Mouse (Mus musculus): ENCODE measurements around the gene Nhs. TPM values are rescaled to one million over a fixed set of nuclear protein-coding genes. Genes with fewer than 3 reads are reported as not detected.
A peak's percentile ranks its signal among the peaks of the same experiment; 100 is the strongest.

Nhs gene
- total RNA-seq, 2 experiments from 2014 or later = 3.6 TPM

DNA sequence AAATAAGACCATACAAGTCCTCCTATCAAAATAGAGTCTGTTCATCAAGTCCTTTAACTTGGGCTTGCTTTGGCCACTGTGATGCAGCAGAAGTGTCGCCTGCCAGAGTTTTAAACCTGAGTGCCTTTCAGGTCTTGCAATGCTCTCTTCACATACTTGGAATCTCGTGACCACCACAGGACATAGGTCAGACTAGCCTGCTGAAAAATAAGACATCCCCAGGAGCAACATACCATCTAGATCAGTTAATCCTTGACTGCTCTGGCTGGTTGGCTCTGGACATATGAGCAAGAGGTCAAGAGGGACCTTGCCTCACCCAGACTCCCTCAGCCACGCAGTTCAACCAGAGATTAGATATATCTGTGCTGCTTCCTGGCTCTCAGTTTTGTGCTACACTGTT lies 137.8 kb downstream of the Nhs start:
- no peak for DNase-seq (ENCODE audit: low spot score in 2 of 2)

- no peak for DNase-seq (ENCODE audit: low spot score in 2 of 2)
Measured at GRCm38 (mm10) chrX:162020039-162020566, 139.4 kb downstream of the Nhs start.

DNA sequence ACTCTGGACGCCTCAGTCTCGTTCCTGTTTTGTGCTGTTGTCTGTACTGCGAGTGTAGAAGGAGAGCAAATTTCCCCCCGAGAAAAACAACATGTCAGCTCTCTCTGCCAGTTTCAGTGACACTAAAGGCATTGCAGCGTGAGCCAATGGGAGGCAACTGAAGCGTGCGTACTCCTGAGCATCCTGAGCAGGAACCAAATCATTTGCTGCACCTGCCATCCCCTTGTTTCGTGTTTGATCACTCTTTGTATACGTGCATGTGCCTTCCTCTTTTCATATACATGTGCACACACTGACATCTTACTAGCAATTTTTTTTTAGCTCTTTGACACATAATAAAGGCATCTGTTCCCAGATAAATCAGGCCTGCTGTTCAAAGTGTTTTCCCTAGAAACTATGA lies 142.1 kb downstream of the Nhs start:
- DNase-seq (ENCODE audit: low spot score in 2 of 2) = peak in 1 of 2 experiments; percentile 12

DNA sequence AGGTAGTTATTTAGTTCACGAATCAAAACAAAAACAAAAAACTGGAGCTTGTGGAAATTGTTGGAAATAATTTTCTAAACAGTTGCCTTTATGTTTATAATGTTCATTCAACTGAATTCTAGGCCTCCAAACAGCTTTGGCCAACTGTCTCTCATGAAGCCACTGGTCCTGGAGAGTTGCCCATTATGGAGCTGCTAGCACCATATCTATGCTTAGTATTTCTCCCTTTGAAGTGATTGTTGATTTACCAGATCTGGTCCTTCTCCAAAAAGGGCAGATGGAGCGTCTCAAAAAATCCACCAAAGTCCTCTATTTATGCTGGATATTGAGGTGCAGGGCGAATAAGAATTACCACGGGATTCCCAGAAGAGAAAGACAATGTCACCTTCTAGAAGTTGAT lies 147.0 kb downstream of the Nhs start:
- no peak for DNase-seq (ENCODE audit: low spot score in 2 of 2)

DNA sequence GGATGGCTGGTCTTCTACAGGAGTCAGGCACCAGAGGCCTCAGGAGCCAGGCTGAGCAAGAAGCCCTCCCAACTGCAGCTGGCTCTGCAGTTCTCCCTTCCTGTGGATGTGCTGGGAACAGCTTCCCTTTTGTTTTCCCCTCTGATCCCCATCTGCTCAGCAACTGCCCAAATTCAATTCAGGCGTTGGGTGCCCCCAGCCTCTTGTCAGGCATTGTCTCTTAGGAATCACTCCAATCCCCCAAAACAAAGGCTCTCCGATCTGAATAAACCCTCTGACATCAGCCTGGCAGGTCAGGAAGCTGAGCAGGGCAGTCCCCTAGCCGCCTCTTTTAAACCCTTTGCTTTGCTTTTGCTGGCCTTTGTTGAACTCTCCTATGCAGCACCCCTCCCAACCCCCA lies 149.7 kb downstream of the Nhs start:
- no peak for DNase-seq (ENCODE audit: low spot score in 2 of 2)

DNA sequence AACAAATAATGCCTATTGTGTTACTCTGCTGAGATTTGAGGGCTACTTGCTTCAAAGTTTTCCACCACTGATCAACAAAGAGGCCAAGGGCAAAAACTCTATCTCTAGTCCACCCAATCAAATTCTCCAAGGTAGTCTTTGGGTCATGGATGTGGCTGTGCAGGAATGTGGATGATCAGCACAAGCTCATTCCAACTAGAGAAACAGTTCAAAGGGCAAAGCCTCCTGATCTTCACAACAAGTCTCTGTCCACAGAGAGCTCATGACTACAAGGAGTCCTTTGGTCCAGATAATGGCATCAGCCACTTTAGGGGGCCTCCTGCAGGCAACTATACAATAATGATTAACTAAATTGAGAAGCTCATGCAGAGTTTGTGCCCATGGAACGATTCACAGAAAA lies 155.7 kb downstream of the Nhs start:
- DNase-seq (ENCODE audit: low spot score in 2 of 2) = no peak

- DNase-seq (ENCODE audit: low spot score in 2 of 2) = no peak
Measured at GRCm38 (mm10) chrX:161998876-161999275, 160.7 kb downstream of the Nhs start.

- no peak for DNase-seq (ENCODE audit: low spot score in 2 of 2)
Measured at GRCm38 (mm10) chrX:161997170-161997795, 162.2 kb downstream of the Nhs start.

DNA sequence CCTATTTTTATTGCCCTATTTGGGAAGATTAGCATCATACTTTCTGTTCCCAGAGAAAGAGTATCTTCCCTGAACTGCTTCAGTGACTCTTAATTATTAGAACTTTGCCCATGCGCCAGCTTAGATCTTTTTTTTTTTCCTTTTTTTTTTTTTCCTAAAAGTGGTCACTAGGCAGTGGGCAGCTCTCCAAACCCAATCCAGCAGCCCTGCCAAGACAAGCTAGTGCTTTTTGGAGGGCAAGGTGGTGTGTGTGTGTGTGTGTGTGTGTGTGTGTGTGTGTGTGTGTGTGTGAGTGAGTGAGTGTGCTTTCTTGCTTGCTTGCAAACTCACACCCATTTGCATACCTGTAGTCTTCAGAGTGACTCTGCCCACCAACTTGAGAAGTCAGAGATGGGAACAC lies 169.4 kb downstream of the Nhs start:
- DNase-seq (ENCODE audit: low spot score in 2 of 2) = no peak

DNA sequence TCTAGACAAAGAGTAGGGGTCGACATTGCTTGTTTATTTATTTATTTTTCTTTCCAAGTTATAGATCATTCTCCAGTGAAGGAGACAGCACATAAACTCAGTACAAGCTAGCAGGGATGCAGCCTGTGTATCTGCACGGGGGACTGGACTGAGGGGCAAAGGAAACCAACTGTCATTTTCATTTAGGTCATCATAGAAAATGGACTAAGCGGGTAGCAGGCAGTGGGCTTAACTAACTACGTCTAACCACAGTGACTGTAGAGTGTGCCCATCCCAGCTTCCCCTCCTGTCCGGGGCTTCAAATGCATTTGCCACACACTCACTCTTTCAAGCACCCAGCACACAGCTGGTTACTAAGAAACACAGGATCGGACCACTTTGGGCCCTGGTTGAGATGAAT lies 174.6 kb downstream of the Nhs start:
- no peak for DNase-seq (ENCODE audit: low spot score in 2 of 2)

DNA sequence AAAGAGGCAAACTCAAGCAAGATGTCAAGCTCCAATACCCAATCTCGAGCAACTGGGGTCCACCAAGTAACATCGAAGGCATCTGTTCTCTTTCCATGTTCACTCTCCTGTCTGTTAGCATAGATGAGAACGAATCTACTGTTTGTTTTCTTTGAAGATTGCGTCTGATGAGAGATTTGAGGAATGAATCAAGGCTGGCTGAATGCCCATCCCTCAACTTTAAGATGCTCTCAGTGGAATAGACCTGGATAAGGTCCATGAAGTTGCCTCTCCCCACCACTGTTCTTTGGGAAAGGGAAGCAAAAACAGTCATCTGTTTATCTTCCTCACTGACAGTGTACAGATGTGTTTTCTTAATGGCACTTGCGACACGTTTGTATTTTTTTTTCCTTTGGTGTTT lies 178.1 kb downstream of the Nhs start:
- no peak for DNase-seq (ENCODE audit: low spot score in 2 of 2)

DNA sequence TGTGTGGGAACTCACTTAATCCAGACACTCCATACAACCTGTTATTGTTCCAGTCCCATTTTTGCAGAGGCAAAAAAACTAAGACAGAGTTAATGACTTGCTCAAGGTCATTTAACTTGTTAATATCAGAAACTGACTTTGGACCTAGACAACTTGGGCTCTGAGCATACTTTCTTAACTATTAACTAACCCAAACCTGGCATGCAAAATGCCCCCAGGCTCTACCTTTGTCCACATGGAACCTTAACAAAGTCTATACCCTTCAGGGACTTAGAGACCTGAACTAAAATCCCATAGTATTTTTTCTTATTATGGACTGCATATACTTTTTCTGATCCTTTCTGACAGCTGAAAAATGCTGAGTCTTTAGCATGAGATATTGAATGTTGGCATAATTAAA lies 179.6 kb downstream of the Nhs start:
- DNase-seq (ENCODE audit: low spot score in 2 of 2) = no peak

- no peak for DNase-seq (ENCODE audit: low spot score in 2 of 2)
Measured at GRCm38 (mm10) chrX:161977236-161977841, 182.2 kb downstream of the Nhs start.

DNA sequence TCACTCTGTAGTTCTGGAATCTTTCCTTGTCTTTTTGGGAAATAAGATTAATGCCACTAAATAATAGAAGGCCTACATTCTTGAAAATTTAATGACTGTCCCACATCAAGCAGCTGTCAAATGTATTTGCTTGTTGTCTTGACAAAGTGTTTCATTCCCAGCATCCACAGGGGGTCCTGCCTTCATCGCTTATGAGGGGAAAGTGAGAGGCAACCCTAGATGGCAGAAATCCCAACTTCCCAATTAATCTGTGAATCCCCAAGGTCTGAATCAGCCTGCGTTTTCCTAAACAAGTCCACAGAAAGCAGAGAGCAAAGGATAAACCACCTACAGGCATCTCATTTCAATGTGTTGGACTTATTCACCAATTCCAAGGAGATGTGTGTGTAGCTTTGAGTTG lies 183.2 kb downstream of the Nhs start:
- no peak for DNase-seq (ENCODE audit: low spot score in 2 of 2)

DNA sequence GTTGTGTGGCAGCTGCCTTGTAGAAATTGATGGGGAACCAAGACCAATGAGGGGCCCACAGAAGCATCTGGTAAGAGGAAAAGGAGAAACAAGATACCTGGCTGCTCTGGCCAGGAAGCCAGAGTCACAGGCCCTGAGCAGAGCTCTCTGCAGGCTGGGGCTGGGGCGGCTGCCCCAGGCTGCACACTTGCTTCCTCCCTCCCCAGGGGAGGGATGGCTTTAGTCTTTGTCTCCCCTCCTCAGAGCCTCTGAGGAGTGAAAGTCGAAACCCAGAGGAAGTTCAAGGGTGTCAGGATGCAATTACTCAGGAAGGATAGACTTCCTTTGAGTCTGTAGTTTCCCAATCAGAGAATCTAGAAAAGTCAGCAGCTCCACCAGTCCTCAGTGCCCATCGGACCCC lies 186.0 kb downstream of the Nhs start:
- DNase-seq (ENCODE audit: low spot score in 2 of 2) = no peak

- no peak for DNase-seq (ENCODE audit: low spot score in 2 of 2)
Measured at GRCm38 (mm10) chrX:161972723-161973122, 186.8 kb downstream of the Nhs start.

DNA sequence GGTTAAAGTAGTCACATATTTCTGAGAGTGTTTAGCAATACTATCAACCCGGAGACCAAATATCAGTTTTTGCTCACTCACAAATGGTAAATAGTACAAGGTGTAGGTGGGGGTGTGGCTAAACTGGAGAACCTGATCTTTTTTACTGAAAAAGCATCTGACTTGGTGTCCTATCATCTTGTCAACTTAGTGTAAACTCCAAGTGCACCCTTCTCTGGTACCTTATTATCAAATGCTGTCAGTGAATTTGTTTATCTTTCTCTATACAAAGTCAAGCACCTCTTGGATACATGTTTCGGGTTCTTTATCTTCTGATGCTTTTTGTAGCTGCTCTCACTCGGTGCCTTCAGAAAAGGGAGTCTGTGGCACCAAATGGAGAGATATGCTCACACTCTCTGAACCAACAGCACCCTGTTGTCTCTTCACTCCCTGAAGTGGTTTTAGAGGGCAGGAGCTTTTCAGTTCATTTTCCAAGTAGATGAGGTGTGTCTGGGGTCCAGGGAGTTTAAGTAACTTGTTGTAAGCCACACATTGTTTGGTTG lies 187.5 kb downstream of the Nhs start:
- no peak for DNase-seq (ENCODE audit: low spot score in 2 of 2)

DNA sequence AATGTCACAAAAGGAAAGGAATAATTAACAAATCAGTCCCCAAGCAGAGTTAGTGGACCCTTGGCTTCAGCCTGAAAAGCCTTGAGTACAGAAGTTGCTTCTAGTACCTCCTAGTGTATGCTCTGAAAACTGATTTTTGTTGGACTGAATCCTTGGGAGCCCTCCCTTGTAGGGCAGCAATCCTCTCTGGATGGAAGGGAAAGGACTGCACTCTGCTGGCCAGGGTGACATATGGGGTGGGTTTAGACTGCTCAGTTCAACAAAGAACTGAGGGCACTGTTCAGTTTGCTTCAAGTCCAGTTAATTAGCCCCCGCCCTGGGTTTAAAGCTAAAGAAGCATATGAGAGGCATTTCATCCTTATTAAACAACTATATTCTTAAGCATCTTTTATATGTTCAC lies 188.4 kb downstream of the Nhs start:
- DNase-seq (ENCODE audit: low spot score in 2 of 2) = no peak

- peak in 1 of 2 experiments; percentile 32 for DNase-seq (ENCODE audit: low spot score in 2 of 2)
Measured at GRCm38 (mm10) chrX:161967692-161968091, 191.8 kb downstream of the Nhs start.

DNA sequence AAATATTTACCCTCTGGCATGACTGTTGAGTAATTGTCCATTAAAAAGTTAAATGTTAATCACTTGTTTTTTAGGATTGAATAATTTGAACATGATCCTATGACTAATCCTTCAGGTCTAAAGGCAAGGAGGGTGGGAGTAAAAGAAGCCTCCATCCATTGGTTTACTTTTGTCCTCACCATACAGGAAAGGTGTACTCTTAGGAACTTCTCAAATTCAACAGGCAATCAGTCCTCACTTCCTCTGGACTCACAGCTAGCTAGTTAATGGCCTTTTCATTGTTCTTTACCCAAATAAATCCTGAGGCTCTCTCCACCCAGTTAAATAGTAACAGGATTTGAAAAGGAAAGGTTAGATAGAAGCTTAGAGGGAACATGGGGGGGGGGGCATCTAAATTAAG lies 196.2 kb downstream of the Nhs start:
- DNase-seq (ENCODE audit: low spot score in 2 of 2) = no peak

- no peak for DNase-seq (ENCODE audit: low spot score in 2 of 2)
Measured at GRCm38 (mm10) chrX:161962855-161963254, 196.7 kb downstream of the Nhs start.

DNA sequence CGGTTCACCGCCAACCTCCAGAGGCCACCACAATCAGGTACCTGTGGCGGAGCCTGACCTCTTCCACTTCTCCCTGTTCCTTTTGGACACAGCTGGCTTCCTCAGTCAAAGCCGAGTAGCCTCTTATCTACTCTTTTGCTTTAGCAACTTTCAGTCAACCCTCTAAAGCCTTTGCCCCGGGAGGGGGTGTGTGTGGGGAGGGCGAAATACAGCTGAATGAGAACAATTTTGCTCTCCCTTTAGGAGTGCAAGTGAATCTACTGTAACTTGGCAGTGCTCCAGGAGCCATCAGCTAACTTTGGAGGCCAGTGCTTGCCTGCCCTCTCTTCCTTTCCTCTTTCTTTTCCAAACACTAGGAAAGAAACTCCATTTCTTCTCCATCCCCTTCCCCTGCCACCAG lies 197.8 kb downstream of the Nhs start:
- no peak for DNase-seq (ENCODE audit: low spot score in 2 of 2)

GRCm38 (mm10) chrX:161961176-161961575 lies 198.4 kb downstream of the Nhs start:
- DNase-seq (ENCODE audit: low spot score in 2 of 2) = no peak
